Mouse (Mus musculus): ENCODE data around the gene Tcfl5. TPM values are rescaled to one million over a fixed set of nuclear protein-coding genes. Genes with fewer than 3 reads are reported as not detected.
A peak's percentile ranks its signal among the peaks of the same experiment; 100 is the strongest.

The Tcfl5 gene
- polyA plus RNA-seq, 1 experiment from 2014 or later, result 0.15 TPM

DNA sequence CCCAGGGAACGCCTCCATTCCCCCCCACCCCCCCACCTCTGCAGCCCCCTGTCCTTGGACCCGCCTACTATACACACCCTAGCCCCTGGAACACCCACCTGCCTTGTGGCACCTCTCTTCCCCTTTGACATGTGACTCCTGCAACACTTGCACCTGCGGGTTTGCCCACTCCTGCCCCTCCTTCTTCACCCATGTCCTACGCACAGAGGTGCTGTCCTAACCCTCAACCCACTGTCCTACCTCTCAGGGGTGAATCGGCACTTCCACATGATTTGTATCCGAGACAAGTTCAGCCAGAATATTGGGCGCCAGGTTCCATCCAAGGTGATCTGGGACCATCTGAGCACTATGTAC lies 59.4 kb downstream of the Tcfl5 start:
- H3K36me3 ChIP-seq (ENCODE audit: control insufficient read depth, insufficient read depth, low read length), result peaks cover 12% of the 10 kb centered on the region
- no peaks in the 10 kb centered on the region for H3K27me3 ChIP-seq (replicated peaks; ENCODE audit: control insufficient read depth, insufficient read depth, low read length)
- DNase-seq (ENCODE audit: low spot score) (no peak), ATAC-seq (replicated peaks; ENCODE audit: low FRiP score) (peak; percentile 28)
- H3K9me3 ChIP-seq (ENCODE audit: control insufficient read depth, low read length), result no peaks in the 10 kb centered on the region
- peak overlapping the region; percentile 89 for H3K9ac ChIP-seq (ENCODE audit: low read depth, low read length)
- 22% methylated on average over 7 of the region's 7 CpGs for WGBS
- peak overlapping the region; percentile 80 for H3K4me2 ChIP-seq
- H3K4me3 ChIP-seq (ENCODE audit: low read depth, low read length), result peak overlapping the region; percentile 78
- H3K4me1 ChIP-seq (replicated peaks; ENCODE audit: control insufficient read depth, insufficient read depth, low read length), result peaks cover 13% of the 10 kb centered on the region
- H3K27ac ChIP-seq (ENCODE audit: low read depth, low read length), result peak overlapping the region; percentile 76

DNA sequence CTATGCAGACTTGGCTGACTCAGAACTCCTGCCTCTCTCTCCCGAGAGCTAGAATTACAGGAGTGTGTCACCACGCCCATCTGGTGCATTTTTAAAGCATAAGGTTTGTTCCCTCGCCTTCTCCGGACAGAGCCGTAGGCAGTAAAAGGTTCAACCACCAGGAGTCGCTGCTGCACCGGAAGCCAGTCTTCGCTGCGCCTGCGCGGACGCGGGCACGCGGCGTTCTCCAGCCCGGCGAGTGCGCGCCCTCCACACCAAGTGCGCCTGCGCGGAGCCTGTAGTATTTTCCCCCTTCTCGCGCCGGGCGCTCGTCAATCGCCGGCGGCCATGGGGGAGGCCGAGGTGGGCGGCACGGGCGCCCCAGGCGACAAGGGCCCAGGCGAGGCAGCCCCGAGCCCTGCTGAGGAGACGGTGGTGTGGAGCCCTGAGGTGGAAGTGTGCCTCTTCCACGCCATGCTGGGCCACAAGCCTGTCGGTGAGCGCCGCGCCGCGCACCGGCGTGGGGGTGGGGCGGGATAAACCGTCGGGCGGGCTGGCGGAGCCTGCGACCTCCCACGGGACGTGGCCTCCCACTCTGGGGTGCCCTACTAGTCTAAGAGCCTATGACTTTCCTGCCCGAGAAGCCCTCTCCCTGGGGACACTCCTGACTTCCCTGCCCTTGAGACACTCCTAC lies 59.9 kb downstream of the Tcfl5 start:
- H3K4me2 ChIP-seq, result peak overlapping the region; percentile 80
- peak overlapping the region; percentile 78 for H3K4me3 ChIP-seq (ENCODE audit: low read depth, low read length)
- peak; percentile 86 for ATAC-seq (replicated peaks; ENCODE audit: low FRiP score)
- peak; percentile 96 for DNase-seq (ENCODE audit: low spot score)
- peak overlapping the region; percentile 76 for H3K27ac ChIP-seq (ENCODE audit: low read depth, low read length)
- H3K9ac ChIP-seq (ENCODE audit: low read depth, low read length), result peak overlapping the region; percentile 89
- H3K9me3 ChIP-seq (ENCODE audit: control insufficient read depth, low read length), result no peaks in the 10 kb centered on the region
- H3K36me3 ChIP-seq (ENCODE audit: control insufficient read depth, insufficient read depth, low read length), result peaks cover 12% of the 10 kb centered on the region
- H3K27me3 ChIP-seq (replicated peaks; ENCODE audit: control insufficient read depth, insufficient read depth, low read length), result no peaks in the 10 kb centered on the region
- WGBS, result under 1% methylated on average over 55 of the region's 57 CpGs
- H3K4me1 ChIP-seq (replicated peaks; ENCODE audit: control insufficient read depth, insufficient read depth, low read length), result peaks cover 13% of the 10 kb centered on the region

DNA sequence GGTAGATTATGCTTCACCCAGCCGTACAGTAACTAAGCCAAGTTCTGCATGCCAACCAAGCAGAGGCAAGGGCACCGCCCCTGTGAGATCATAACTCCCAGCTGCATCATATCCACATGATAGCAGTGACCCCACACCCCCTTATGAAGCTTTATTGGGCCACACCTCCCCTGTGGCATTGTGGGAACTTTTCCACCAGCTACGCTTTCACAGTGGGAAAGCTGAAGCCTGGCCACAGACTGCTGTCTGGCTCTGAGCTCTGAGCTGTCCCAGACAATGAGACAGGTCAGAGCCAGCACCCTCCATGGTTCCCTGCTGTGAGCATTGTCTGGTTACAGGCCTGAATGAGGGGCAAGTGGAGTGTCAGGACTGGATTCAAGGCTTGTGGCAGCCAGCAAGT lies 61.5 kb downstream of the Tcfl5 start, which contains the start of gene Mrgbp:
Mrgbp (plus strand) TSS at position 303 of the 400 bp plus-strand sequence.
- no peaks in the 10 kb centered on the region for H3K9me3 ChIP-seq (ENCODE audit: control insufficient read depth, low read length)
- peaks cover 12% of the 10 kb centered on the region for H3K36me3 ChIP-seq (ENCODE audit: control insufficient read depth, insufficient read depth, low read length)
- no peak within 1 kb of the TSS; the same call in 1 of the 2 replicates for H3K9ac ChIP-seq (ENCODE audit: low read depth, low read length)
- peaks cover 13% of the 10 kb centered on the region for H3K4me1 ChIP-seq (replicated peaks; ENCODE audit: control insufficient read depth, insufficient read depth, low read length)
- no peak for DNase-seq (ENCODE audit: low spot score)
- ATAC-seq (replicated peaks; ENCODE audit: low FRiP score), result no peak
- H3K4me2 ChIP-seq, result peak within 1 kb of the TSS; percentile 45
- H3K4me3 ChIP-seq (ENCODE audit: low read depth, low read length), result no peak within 1 kb of the TSS
- 75% methylated on average over 3 of the region's 3 CpGs for WGBS
- no peak within 1 kb of the TSS for H3K27ac ChIP-seq (ENCODE audit: low read depth, low read length)
- no peaks in the 10 kb centered on the region for H3K27me3 ChIP-seq (replicated peaks; ENCODE audit: control insufficient read depth, insufficient read depth, low read length)

DNA sequence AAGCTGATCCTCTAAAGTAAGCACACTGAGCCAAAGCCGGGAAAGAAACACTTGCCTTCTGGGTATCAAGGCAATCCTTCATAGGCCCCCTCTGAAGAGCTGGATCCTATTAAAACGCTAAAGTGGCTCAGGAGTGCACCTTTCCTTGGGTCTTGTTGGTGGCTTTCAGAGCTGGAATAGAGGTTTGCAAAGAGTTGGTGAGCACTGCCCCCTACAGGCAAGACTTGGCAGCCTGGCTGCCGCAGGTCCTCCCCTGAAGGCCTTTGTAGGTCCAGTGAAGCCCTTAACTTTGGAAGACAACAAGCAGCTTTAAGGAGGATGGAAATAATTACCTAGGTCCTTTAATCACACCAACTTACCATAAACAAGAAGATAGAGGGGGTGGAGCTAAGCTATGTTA lies 63.8 kb downstream of the Tcfl5 start:
- DNase-seq (ENCODE audit: low spot score), result peak; percentile 63
- 8% methylated on average over 3 of the region's 3 CpGs for WGBS
- Histone ChIP-seq H3K27me3 (replicated peaks; ENCODE audit: control insufficient read depth, insufficient read depth, low read length) (no peaks in the 10 kb centered on the region), H3K4me1 (replicated peaks; ENCODE audit: control insufficient read depth, insufficient read depth, low read length) (peaks cover 8% of the 10 kb centered on the region), H3K36me3 (ENCODE audit: control insufficient read depth, insufficient read depth, low read length) (no peaks in the 10 kb centered on the region), H3K4me2 (no peak overlapping the region), H3K9ac (ENCODE audit: low read depth, low read length) (no peak overlapping the region), H3K9me3 (ENCODE audit: control insufficient read depth, low read length) (no peaks in the 10 kb centered on the region), H3K4me3 (ENCODE audit: low read depth, low read length) (no peak overlapping the region), H3K27ac (ENCODE audit: low read depth, low read length) (no peak overlapping the region)
- ATAC-seq (replicated peaks; ENCODE audit: low FRiP score), result no peak

DNA sequence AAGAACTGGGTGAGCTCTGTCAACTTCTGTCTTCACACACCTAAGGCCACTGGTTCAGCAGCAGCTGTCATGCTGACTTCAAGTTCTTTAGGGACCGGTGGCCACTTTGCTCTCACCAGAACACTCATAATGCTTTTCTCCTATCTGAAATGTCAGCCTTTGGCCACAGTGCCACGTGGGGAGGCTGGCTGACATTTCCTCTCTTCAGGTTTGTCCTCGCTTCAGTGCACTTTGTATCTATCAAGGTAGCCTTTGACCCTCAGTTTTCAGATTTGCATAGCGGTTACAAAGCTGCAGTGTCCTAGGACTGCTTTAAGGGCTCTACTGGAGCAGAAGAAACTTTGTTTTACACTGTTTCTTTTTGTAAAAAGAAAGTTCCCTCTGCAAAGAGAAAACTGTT lies 66.0 kb downstream of the Tcfl5 start:
- H3K9me3 ChIP-seq (ENCODE audit: control insufficient read depth, low read length), result no peaks in the 10 kb centered on the region
- no peak for ATAC-seq (replicated peaks; ENCODE audit: low FRiP score)
- WGBS, result 53% methylated on average over 4 of the region's 4 CpGs
- H3K4me2 ChIP-seq, result no peak overlapping the region
- H3K9ac ChIP-seq (ENCODE audit: low read depth, low read length), result no peak overlapping the region
- H3K4me1 ChIP-seq (replicated peaks; ENCODE audit: control insufficient read depth, insufficient read depth, low read length), result no peaks in the 10 kb centered on the region
- no peaks in the 10 kb centered on the region for H3K36me3 ChIP-seq (ENCODE audit: control insufficient read depth, insufficient read depth, low read length)
- H3K27me3 ChIP-seq (replicated peaks; ENCODE audit: control insufficient read depth, insufficient read depth, low read length), result no peaks in the 10 kb centered on the region
- no peak overlapping the region for H3K4me3 ChIP-seq (ENCODE audit: low read depth, low read length)
- no peak overlapping the region for H3K27ac ChIP-seq (ENCODE audit: low read depth, low read length)
- no peak for DNase-seq (ENCODE audit: low spot score)

Other genes starting within 250 kb of the Tcfl5 start
- 1.5 and 2.0 TPM in 2 replicates for gene Slco4a1, start 186.5 kb downstream of the Tcfl5 start, polyA plus RNA-seq (2014; fragmentation: Nextera tagmentation; extraction: Ambion mirVana)
- 0.49 and 0.75 TPM in 2 replicates for gene Ntsr1, start 142.7 kb downstream of the Tcfl5 start, polyA plus RNA-seq (2014; fragmentation: Nextera tagmentation; extraction: Ambion mirVana)
- 23.2 and 26.2 TPM in 2 replicates for gene Mrgbp, start 61.4 kb downstream of the Tcfl5 start, polyA plus RNA-seq (2014; fragmentation: Nextera tagmentation; extraction: Ambion mirVana)
- gene Ogfr, start 53.5 kb downstream of the Tcfl5 start, polyA plus RNA-seq (2014; fragmentation: Nextera tagmentation; extraction: Ambion mirVana), result 50.7 and 53.4 TPM in 2 replicates
- gene Col9a3, start 44.9 kb downstream of the Tcfl5 start, polyA plus RNA-seq (2014; fragmentation: Nextera tagmentation; extraction: Ambion mirVana), result 2.6 and 3.4 TPM in 2 replicates
- gene Dido1, start 67.3 kb upstream of the Tcfl5 start, polyA plus RNA-seq (2014; fragmentation: Nextera tagmentation; extraction: Ambion mirVana), result 28.7 and 29.8 TPM in 2 replicates
- 95.7 and 102 TPM in 2 replicates for gene Gid8, start 67.4 kb upstream of the Tcfl5 start, polyA plus RNA-seq (2014; fragmentation: Nextera tagmentation; extraction: Ambion mirVana)
- 4.3 and 4.7 TPM in 2 replicates for gene Slc17a9, start 82.6 kb upstream of the Tcfl5 start, polyA plus RNA-seq (2014; fragmentation: Nextera tagmentation; extraction: Ambion mirVana)
- gene Bhlhe23, start 134.2 kb upstream of the Tcfl5 start, polyA plus RNA-seq (2014; fragmentation: Nextera tagmentation; extraction: Ambion mirVana), result not detected in 2 replicates